Mouse (Mus musculus) midbrain, embryonic 16.5 days (tissue): Measurements from ENCODE around the gene Sf3a1. TPM values are rescaled to one million over a fixed set of nuclear protein-coding genes. Genes with fewer than 3 reads are reported as not detected.
"Not testable (repeated sequence)": the region's sequence is repeated elsewhere in the genome, so short reads cannot be mapped to it uniquely, and the experiment has no call there.

Experiments
- ATAC-seq: fragments of 200-750 bp; cut with Nextera tagmentation; 2 replicates; pipeline ENCODE4 v1.8.0; 2017; ENCODE audit warnings: moderate TSS enrichment
- H3K27ac ChIP-seq: fragments of 300-500 bp; sonication (generic); 2 replicates; pipeline ENCODE4 v1.5.1; 2014; ENCODE audit warnings: mild to moderate bottlenecking, low read length, mixed read lengths
- H3K27me3 ChIP-seq: fragments of 300-500 bp; sonication (generic); 2 replicates; pipeline ENCODE4 v1.6.1; 2014; ENCODE audit warnings: low read depth, low read length, mixed read lengths; ENCODE audit not compliant: control insufficient read depth, insufficient read depth
- H3K36me3 ChIP-seq: fragments of 300-500 bp; sonication (generic); 2 replicates; pipeline ENCODE4 v1.6.1; 2014; ENCODE audit warnings: mild to moderate bottlenecking, low read length, moderate library complexity, mixed read lengths; ENCODE audit not compliant: control insufficient read depth, insufficient read depth
- H3K4me1 ChIP-seq: fragments of 300-500 bp; sonication (generic); 2 replicates; pipeline ENCODE4 v1.6.1; 2014; ENCODE audit warnings: mild to moderate bottlenecking, low read length, mixed read lengths; ENCODE audit not compliant: control insufficient read depth, insufficient read depth
- H3K4me2 ChIP-seq: fragments of 300-500 bp; sonication (generic); 2 replicates; pipeline ENCODE4 v1.6.1; 2014; ENCODE audit warnings: mild to moderate bottlenecking, low read length, mixed read lengths
- H3K4me3 ChIP-seq: fragments of 300-500 bp; sonication (generic); 2 replicates; pipeline ENCODE4 v1.5.1; 2014; ENCODE audit warnings: low read depth, mild to moderate bottlenecking, low read length, moderate library complexity, mixed read lengths
- H3K9ac ChIP-seq: fragments of 300-500 bp; sonication (generic); 2 replicates; pipeline ENCODE4 v1.6.1; 2014; ENCODE audit warnings: low read depth, low read length, mixed read lengths
- H3K9me3 ChIP-seq: fragments of 300-500 bp; sonication (generic); replicated peaks from 2 replicates; pipeline ENCODE4 v1.6.1; 2014; ENCODE audit warnings: mild to moderate bottlenecking, low read length, mixed read lengths; ENCODE audit not compliant: control insufficient read depth, poor library complexity, severe bottlenecking
- WGBS: fragments of 180-500 bp; shearing (Covaris S2); extraction: QIAGEN DNeasy Blood & Tissue Kit; methylation state at CpG from one replicate; pipeline ENCODE4 v1.1.7; 2014; 5-methylcytosine and 5-hydroxymethylcytosine counted together
- polyA plus RNA-seq: library from polyadenylated mRNA; unstranded; fragments of >200 nt; fragmentation: Nextera tagmentation; extraction: Ambion mirVana; gene quantifications from 2 replicates; pipeline ENCODE4 v1.2.1, GENCODE M21; 2015

Sf3a1 gene
- polyA plus RNA-seq, 1 experiment from 2014 or later, result 53.8 TPM

DNA sequence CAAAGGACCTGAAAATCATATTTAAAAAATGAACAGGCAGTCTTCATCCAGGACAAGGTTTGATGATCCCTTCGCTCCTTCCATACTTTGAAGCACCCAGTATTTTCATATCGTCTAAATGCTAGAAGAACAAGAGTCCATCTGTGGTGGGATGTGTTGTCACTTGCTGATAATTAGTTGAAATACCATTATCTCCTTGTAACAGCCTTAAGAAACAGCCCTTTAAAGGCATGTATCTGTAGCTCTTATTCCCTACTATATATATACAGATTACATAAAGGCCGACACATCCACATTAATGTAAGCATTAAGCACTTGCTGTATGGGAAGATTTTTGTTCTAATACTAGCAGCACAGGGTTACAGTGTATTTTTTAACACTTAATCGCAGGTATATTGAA is 31.7 kb upstream of the Sf3a1 start:
- H3K4me1 ChIP-seq, H3K27me3 ChIP-seq, H3K9me3 ChIP-seq, H3K27ac ChIP-seq, H3K36me3 ChIP-seq, H3K4me2 ChIP-seq, ATAC-seq, H3K4me3 ChIP-seq, H3K9ac ChIP-seq: not testable (repeated sequence)
- 94% methylated on average over 4 of the region's 4 CpGs for WGBS

DNA sequence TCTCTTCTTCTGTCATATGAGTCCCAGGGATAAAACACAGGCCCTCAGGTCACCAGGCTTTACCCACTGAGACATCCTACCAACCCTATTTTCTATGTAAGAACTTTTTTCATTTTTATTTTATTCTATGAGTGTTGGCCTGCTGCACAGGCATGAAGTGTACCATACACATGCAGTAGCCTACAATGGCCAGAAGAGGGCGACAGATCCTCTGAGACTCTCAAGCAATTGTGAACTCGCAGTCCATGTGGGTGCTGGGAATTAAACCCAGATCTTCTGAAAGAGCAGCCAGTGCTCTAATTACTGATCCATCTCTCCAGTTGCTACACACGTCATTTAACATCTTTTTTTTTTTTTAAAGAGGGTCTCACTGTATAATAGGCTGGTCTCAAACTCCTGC is 26.7 kb upstream of the Sf3a1 start:
- Histone ChIP-seq H3K4me2 (no peak overlapping the region), H3K27me3 (no peaks in the 10 kb centered on the region), H3K4me1 (peaks cover 22% of the 10 kb centered on the region), H3K27ac (no peak overlapping the region), H3K4me3 (no peak overlapping the region), H3K9ac (no peak overlapping the region), H3K9me3 (no peaks in the 10 kb centered on the region), H3K36me3 (peaks cover 2% of the 10 kb centered on the region; the same call in 1 of the 2 replicates)
- WGBS, result 61% methylated on average over 3 of the region's 3 CpGs
- ATAC-seq, result no peak

DNA sequence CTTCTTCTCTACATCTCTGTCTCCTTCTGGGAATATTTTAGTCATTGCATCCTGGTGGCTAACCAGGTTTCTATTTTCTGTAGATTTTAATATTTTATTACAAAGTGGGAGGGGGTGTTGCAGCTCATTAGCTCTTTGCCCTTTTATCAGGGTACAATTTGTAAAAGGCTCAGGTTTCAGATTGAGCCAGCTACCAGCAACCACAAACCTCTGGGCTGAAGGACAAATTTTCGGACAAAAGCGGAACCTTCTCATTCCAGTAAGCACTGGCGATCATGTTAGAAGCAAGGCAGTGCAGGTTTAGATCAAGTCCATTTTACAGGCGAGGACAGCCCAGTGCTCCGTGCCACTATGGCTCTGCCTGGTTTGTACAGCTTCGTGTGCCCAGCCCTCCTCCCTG is 25.8 kb upstream of the Sf3a1 start:
- WGBS, result 56% methylated on average over 6 of the region's 6 CpGs
- Histone ChIP-seq H3K4me3 (no peak overlapping the region; the same call in 1 of the 2 replicates), H3K9ac (0 out of 2 replicates have a peak overlapping the region, but pooled peaks have one; percentile 10), H3K27ac (peak overlapping the region; percentile 8; the same call in 1 of the 2 replicates), H3K27me3 (no peaks in the 10 kb centered on the region), H3K4me2 (peak overlapping the region; percentile 31), H3K4me1 (peaks cover 22% of the 10 kb centered on the region), H3K9me3 (no peaks in the 10 kb centered on the region), H3K36me3 (peaks cover 6% of the 10 kb centered on the region)
- no peak for ATAC-seq

DNA sequence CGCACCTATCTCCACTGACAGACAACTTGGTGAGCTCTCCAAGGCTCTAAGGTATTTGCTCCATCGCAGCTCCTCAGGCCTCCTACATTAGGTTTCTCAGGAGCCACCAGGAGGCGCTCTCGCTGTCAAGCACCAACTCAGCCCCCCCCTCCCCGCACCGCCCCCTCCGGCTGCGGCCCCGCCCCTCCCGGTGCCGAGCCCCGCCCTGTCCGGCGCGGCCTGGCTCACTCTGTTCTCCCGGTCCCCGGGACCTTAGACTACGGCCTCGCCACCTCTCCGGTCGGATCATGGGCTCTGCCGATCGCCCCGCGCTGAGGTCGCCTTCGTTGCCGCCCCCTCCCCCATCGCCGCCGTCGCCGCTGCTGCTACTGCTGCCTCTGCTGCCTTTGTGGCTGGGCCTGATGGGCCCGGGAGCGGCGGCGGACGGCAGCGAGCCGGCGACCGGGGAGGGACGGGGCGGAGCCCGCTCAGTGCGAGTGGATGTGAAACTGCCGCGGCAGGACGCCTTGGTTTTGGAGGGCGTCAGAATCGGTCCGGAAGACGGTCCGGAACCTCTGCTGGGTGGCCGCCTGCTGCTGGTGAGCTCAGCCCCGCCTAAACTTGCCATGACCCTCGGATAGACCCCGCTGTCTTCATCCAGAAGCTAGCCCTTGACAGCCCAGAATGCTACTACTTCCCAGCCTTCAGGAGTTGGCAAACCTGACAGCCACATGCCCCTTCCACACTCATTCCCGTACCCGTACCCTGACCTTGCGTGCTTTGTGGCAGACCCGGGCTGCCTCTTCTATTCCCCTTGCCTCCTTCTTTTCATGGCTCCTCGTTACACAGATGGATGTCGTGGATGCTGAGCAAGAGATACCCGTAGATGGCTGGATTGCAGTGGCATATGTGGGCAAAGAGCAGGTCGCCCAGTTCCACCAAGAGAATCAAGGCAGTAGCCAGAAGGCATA is 24.9 kb upstream of the Sf3a1 start, which contains the start of gene Rnf215:
Gene Rnf215 (plus strand): TSS at position 217 of the 950 bp plus-strand sequence.
- H3K27me3 ChIP-seq, result no peaks in the 10 kb centered on the region
- peak within 1 kb of the TSS; percentile 95 for H3K27ac ChIP-seq
- peak; percentile 89 for ATAC-seq
- WGBS, result 1% methylated on average over 58 of the region's 66 CpGs
- H3K4me3 ChIP-seq, result peak within 1 kb of the TSS; percentile 88
- no peaks in the 10 kb centered on the region for H3K9me3 ChIP-seq
- H3K4me2 ChIP-seq, result peak within 1 kb of the TSS; percentile 90
- peak within 1 kb of the TSS; percentile 99 for H3K9ac ChIP-seq
- H3K36me3 ChIP-seq, result peaks cover 13% of the 10 kb centered on the region
- peaks cover 22% of the 10 kb centered on the region for H3K4me1 ChIP-seq

DNA sequence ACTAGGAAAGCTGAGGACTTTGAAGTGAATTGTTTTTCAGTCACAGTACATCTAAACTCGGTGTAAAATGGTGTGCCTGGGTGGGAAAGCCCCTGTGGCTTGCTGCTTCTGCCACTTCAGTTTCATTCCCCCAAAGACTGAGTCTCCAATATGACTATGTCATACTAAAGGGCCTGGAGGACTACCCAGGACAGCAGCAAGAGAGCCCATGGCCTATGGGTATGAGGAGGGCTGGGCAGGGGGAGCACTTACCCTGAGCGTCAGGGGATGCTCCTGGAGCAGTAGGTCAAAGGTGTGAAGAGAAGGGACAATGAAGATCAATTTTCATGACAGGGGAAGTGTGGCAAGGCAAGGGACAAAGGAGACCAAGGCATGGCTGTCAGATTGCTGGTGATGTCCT is 21.2 kb upstream of the Sf3a1 start:
- peaks cover 35% of the 10 kb centered on the region for H3K36me3 ChIP-seq
- H3K4me2 ChIP-seq, result no peak overlapping the region
- no peak overlapping the region for H3K4me3 ChIP-seq
- H3K9me3 ChIP-seq, result no peaks in the 10 kb centered on the region
- no peak overlapping the region for H3K27ac ChIP-seq
- no peaks in the 10 kb centered on the region for H3K27me3 ChIP-seq
- ATAC-seq, result no peak
- WGBS, result 82% methylated on average over 2 of the region's 2 CpGs
- peaks cover 22% of the 10 kb centered on the region for H3K4me1 ChIP-seq
- no peak overlapping the region for H3K9ac ChIP-seq

DNA sequence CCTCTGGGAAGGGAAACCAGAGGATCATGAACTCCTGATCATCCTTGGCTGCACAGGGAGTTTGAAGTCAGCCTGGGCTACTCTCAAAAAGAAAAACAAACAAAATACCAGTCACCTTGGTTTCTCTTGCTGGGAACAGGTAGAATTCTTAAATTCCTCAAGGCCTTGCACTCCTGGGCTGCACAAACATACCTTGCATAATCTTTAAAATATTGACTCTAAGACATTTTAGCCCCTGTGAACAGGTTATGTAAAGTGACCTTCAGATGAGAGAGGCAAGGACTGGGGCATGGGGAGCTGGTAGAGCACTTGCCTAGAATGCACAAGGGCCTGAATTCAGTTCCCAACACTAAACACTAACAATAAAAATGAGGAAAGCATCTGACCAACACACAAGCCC is 18.6 kb upstream of the Sf3a1 start:
- no peak overlapping the region for H3K9ac ChIP-seq
- peaks cover 35% of the 10 kb centered on the region for H3K36me3 ChIP-seq
- no peak for ATAC-seq
- H3K27me3 ChIP-seq, result no peaks in the 10 kb centered on the region
- no peaks in the 10 kb centered on the region for H3K9me3 ChIP-seq
- no peak overlapping the region for H3K27ac ChIP-seq
- H3K4me1 ChIP-seq, result peaks cover 15% of the 10 kb centered on the region
- no peak overlapping the region for H3K4me2 ChIP-seq
- H3K4me3 ChIP-seq, result no peak overlapping the region

DNA sequence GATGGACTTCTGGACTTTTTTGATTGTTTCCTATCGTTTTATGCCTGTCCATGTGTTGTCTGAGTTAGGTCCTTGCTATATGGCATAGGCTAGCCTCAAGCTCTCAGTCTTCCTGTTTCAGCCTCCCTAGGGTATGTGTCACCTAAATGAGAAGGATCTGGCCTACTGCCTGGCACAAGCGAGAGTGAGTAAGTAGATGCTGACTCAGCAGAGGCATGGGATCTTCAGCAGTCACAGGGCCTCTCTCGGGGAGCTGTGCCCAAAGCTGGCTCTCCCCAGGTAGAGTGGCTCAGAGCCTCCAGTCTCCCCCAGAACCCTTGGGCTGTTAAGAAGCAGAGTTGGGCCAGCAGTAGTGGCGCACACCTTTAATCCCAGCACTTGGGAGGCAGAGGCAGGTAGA is 17.8 kb upstream of the Sf3a1 start:
- Histone ChIP-seq H3K36me3 (peaks cover 35% of the 10 kb centered on the region), H3K27ac (no peak overlapping the region), H3K4me1 (peaks cover 7% of the 10 kb centered on the region), H3K27me3 (no peaks in the 10 kb centered on the region), H3K9ac (no peak overlapping the region), H3K9me3 (no peaks in the 10 kb centered on the region), H3K4me2 (no peak overlapping the region), H3K4me3 (no peak overlapping the region)
- WGBS, result 88% methylated on average over 4 of the region's 4 CpGs
- no peak for ATAC-seq

DNA sequence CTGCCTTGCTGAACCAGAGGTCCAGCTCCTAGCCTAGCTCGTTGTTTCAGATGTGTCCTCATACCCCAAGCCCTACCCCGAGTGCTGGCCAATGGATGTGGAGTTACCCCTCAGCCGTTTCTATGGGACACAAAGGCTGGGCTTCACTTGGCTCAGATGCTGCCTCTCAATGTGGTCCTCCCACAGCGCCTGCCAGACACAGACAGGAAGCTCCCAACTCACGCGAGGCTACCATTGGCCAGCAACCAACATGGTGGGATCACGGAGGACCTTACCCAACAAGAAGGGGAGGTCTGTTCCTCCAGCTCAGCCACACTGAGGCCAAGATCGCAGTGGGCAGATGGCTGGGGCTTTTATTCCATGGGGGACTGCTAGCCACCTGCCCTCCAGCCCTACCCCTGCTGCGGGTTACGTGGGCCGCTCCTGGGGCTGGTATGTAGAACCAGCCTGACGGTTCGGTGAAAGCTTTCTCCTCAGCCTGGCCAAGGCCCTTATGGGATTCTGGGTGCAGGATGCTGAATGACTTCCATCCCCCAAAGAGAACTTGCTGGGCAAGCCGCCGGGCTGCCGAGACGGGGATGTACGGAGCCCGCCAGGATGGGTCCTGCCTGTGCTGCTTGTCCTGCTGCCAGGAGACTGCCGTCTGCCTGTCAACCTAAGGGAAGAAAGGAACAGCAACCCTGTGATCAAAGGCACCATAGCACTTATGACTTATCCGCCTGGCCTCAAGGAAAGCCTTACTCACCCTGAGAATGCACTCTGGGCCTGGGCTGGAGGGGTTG is 16.7 kb upstream of the Sf3a1 start:
- 85% methylated on average over 21 of the region's 21 CpGs for WGBS
- Histone ChIP-seq H3K4me1 (no peaks in the 10 kb centered on the region), H3K9me3 (no peaks in the 10 kb centered on the region), H3K27ac (no peak overlapping the region), H3K9ac (no peak overlapping the region), H3K27me3 (no peaks in the 10 kb centered on the region), H3K36me3 (peaks cover 36% of the 10 kb centered on the region), H3K4me3 (no peak overlapping the region), H3K4me2 (no peak overlapping the region)
- ATAC-seq, result peak; percentile 46; the same call in 1 of the 2 replicates

DNA sequence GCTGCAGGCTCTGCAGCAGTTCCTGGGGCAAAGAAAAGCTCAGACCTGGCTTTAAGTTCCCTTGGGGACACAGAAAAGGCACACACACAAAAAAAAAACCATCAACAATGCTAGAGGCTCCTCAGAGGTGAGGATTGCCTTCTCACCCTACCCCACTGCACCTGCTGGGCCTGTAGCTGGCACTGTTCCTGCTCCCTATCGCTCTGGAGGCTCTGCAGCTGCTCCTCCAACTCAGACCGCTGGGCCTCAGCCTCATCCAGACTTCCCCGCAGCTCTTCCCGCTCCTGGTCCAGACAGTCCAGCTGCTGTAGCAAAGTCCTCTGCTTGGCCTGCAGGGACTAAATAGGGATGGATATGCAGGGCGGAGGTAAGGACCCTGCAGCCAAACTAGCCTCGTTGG is 13.8 kb upstream of the Sf3a1 start:
- WGBS, result 79% methylated on average over 6 of the region's 6 CpGs
- no peak for ATAC-seq
- Histone ChIP-seq H3K4me3 (no peak overlapping the region), H3K4me1 (no peaks in the 10 kb centered on the region), H3K9me3 (no peaks in the 10 kb centered on the region), H3K27ac (no peak overlapping the region), H3K9ac (no peak overlapping the region), H3K27me3 (no peaks in the 10 kb centered on the region), H3K4me2 (no peak overlapping the region), H3K36me3 (peaks cover 17% of the 10 kb centered on the region)
